Mouse (Mus musculus): ENCODE measurements around the gene Spns1.

- no peak for TF ChIP-seq EP300 (IDR thresholded peaks at IDR 0.05; ENCODE audit: insufficient read depth, low read depth, low read length)
- no peak for TF ChIP-seq POLR2A (IDR thresholded peaks at IDR 0.05; ENCODE audit: insufficient read depth, low read length)
Observed at GRCm38 (mm10) chr7:126418496-126418895, 41.2 kb upstream of the Spns1 start.
